In genomic region chr5:139581308-139581868, GRCm38 (mm10) we compare ENCODE assay signal across 15 mouse cellular contexts. TPM values are rescaled to one million over a fixed set of nuclear protein-coding genes. Genes with fewer than 3 reads are reported as not detected.
DNase-seq lines count a peak whose midpoint lies in the region; ATAC-seq lines count a peak whose summit lies in the region.
"Had no signal": no experiment of that assay in that cellular context is flagged by ENCODE, and none has a peak within 500 bp of the region (broad histone marks: within the 10 kb centered on the region; RNA-seq: fewer than 3 reads in every experiment).

No protein-coding gene starts in this region.

- no peaks in the 10 kb centered on the region for H3K36me3 ChIP-seq in hindbrain, embryonic 10.5 days
- no peaks in the 10 kb centered on the region for H3K36me3 ChIP-seq in midbrain, embryonic 15.5 days (replicated peaks)
- H3K36me3 ChIP-seq: heart, embryonic 15.5 days had no signal

- peaks cover 11% of the 10 kb centered on the region; the same call in 1 of the 2 replicates for H3K9me3 ChIP-seq in hindbrain, embryonic 10.5 days
- no peaks in the 10 kb centered on the region for H3K9me3 ChIP-seq in midbrain, embryonic 15.5 days

- ATAC-seq in midbrain, embryonic 15.5 days (replicated peaks) = peak; percentile 50; the same call in 1 of the 2 replicates
- ATAC-seq in frontal cortex, adult (ENCODE audit: low TSS enrichment) = no peak

- H3K4me3 ChIP-seq in hindbrain, embryonic 10.5 days = no peak overlapping the region
- no peak overlapping the region for H3K4me3 ChIP-seq in midbrain, embryonic 15.5 days
- H3K4me3 ChIP-seq: heart, embryonic 15.5 days had no signal

- H3K27ac ChIP-seq in hindbrain, embryonic 10.5 days = 0 out of 2 replicates have a peak overlapping the region, but pooled peaks have one; percentile 14
- H3K27ac ChIP-seq in midbrain, embryonic 15.5 days = no peak overlapping the region
- H3K27ac ChIP-seq: heart, embryonic 15.5 days had no signal

- H3K27me3 ChIP-seq in hindbrain, embryonic 10.5 days (ENCODE audit: insufficient read depth, poor library complexity, severe bottlenecking) = peaks cover 91% of the 10 kb centered on the region
- H3K27me3 ChIP-seq in midbrain, embryonic 15.5 days (replicated peaks) = peaks cover 14% of the 10 kb centered on the region

- peaks cover 46% of the 10 kb centered on the region for H3K4me1 ChIP-seq in hindbrain, embryonic 10.5 days (replicated peaks)
- H3K4me1 ChIP-seq in midbrain, embryonic 15.5 days = peaks cover 38% of the 10 kb centered on the region

- H3K4me2 ChIP-seq in midbrain, embryonic 15.5 days = no peak overlapping the region
- H3K4me2 ChIP-seq: heart, embryonic 15.5 days; lung, embryonic 14.5 days had no signal

- H3K9ac ChIP-seq in midbrain, embryonic 15.5 days = no peak overlapping the region
- H3K9ac ChIP-seq: heart, embryonic 15.5 days; lung, embryonic 14.5 days had no signal

- DNase-seq in adrenal gland, postnatal 25 days = peak; percentile 22
- no peak for DNase-seq in adrenal gland, postnatal 4 days (ENCODE audit: low spot score in 2 of 2)
- DNase-seq in ZHBTc4 (ENCODE audit: low read depth, low spot score) = peak; percentile 29
- DNase-seq in hindbrain, embryonic 10.5 days (ENCODE audit: low spot score) = peak; percentile 56
- no peak for DNase-seq in lung, postnatal 36 days
- no peak for DNase-seq in lung, postnatal 10 days
- DNase-seq: lung, embryonic 14.5 days; thymus, postnatal 25 days had no signal

- WGBS in hindbrain, embryonic 10.5 days = under 1% methylated on average over 10 of the region's 10 CpGs
- 6% methylated on average over 10 of the region's 10 CpGs for WGBS in midbrain, embryonic 15.5 days

RNA-seq across cellular contexts. Expression of gene Uncx, which starts 38.1 kb away (rescaled TPM):
- not detected in 2 replicates for total RNA-seq in adrenal gland, postnatal 25 days (2021)
- total RNA-seq in adrenal gland, postnatal 4 days (2021) = 1 to 10 TPM in 1 of 2 experiments, under 1 TPM in 1; 0.42 to 3.8 TPM
- 14.0 and 61.1 TPM in 2 replicates for polyA plus RNA-seq in hindbrain, embryonic 10.5 days (2016; fragmentation: Nextera tagmentation; extraction: Ambion mirVana)
- polyA plus RNA-seq in midbrain, embryonic 15.5 days (2015; fragmentation: Nextera tagmentation; extraction: Ambion mirVana) = 43.5 and 48.8 TPM in 2 replicates
- total RNA-seq: adrenal gland, adult 18-20 months; ES-E14; gastrocnemius, adult 8-10 months had no signal
- polyA plus RNA-seq: heart, embryonic 15.5 days; lung, embryonic 14.5 days; spleen, adult 2 months had no signal

Comparison
In these comparisons a context has a peak if more than half of its experiments do, and no peak if none do; other contexts are left out.
1. DNase-seq: peak in adrenal gland, postnatal 25 days (single experiment), ZHBTc4 (single experiment) and hindbrain, embryonic 10.5 days (single experiment); none in adrenal gland, postnatal 4 days (0 of 2), lung, postnatal 36 days (single experiment) and lung, postnatal 10 days (single experiment).